Mouse (Mus musculus) intestine, embryonic 16.5 days (tissue): ENCODE measurements around the gene Sgms1. TPM values are rescaled to one million over a fixed set of nuclear protein-coding genes. Genes with fewer than 3 reads are reported as not detected.

Source experiments
- ATAC-seq: fragments of 200-750 bp; cut with Nextera tagmentation; 2 replicates; pipeline ENCODE4 v1.8.0; 2017; ENCODE audit warnings: moderate TSS enrichment, moderate library complexity
- H3K27ac ChIP-seq: fragments of 300-500 bp; sonication (generic); 2 replicates; pipeline ENCODE4 v1.5.1; 2014; ENCODE audit warnings: mild to moderate bottlenecking, low read length
- H3K27me3 ChIP-seq: fragments of 300-500 bp; sonication (generic); replicated peaks from 2 replicates; pipeline ENCODE4 v1.6.1; 2014; ENCODE audit warnings: low read length, control low read depth, mixed read lengths; ENCODE audit not compliant: control insufficient read depth, insufficient read depth
- H3K36me3 ChIP-seq: fragments of 300-500 bp; sonication (generic); 2 replicates; pipeline ENCODE4 v1.6.1; 2014; ENCODE audit warnings: low read length, control low read depth; ENCODE audit not compliant: control insufficient read depth, insufficient read depth
- H3K4me1 ChIP-seq: fragments of 300-500 bp; sonication (generic); 2 replicates; pipeline ENCODE4 v1.6.1; 2014; ENCODE audit warnings: low read length, control low read depth, mixed read lengths; ENCODE audit not compliant: control insufficient read depth, insufficient read depth
- H3K4me2 ChIP-seq: fragments of 300-500 bp; sonication (generic); 2 replicates; pipeline ENCODE4 v1.6.1; 2014; ENCODE audit warnings: low read depth, low read length, control low read depth
- H3K4me3 ChIP-seq: fragments of 300-500 bp; sonication (generic); 2 replicates; pipeline ENCODE4 v1.5.1; 2014; ENCODE audit warnings: mild to moderate bottlenecking, low read length
- H3K9ac ChIP-seq: fragments of 300-500 bp; sonication (generic); 2 replicates; pipeline ENCODE4 v1.6.1; 2014; ENCODE audit warnings: low read depth, low read length
- H3K9me3 ChIP-seq: fragments of 300-500 bp; sonication (generic); 2 replicates; pipeline ENCODE4 v1.6.1; 2016; ENCODE audit warnings: low read length, control low read depth; ENCODE audit not compliant: control insufficient read depth
- WGBS: fragments of 180-500 bp; shearing (Covaris S2); extraction: QIAGEN DNeasy Blood & Tissue Kit; methylation state at CpG from one replicate; pipeline ENCODE4 v1.1.7; 2014; 5-methylcytosine and 5-hydroxymethylcytosine counted together
- polyA plus RNA-seq: library from polyadenylated mRNA; unstranded; fragments of >200 nt; fragmentation: Nextera tagmentation; extraction: Ambion mirVana; gene quantifications from 2 replicates; pipeline ENCODE4 v1.2.1, GENCODE M21; 2015

Gene Sgms1
- polyA plus RNA-seq, 1 experiment from 2014 or later: 33.1 TPM

DNA sequence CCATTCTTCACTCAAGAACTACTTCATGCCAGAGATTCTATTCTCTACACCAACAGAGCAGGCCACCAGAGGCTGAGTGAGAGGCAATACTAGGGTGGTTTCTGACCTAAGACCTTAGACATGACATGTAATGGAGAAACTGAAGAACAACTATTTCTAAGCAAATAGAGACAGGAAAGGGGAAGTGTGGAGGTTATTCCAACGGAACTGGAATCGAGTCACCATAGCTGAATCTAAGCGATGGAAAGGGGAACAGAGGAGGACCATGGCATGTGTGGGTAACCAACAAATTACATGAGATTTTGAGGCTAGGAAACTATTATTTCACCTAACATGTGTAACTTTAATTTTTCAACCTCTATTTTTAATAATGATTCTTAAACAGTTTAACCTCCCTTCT, 78.5 kb downstream of the Sgms1 start:
- WGBS: 95% methylated on average over 3 of the region's 3 CpGs
- no peaks in the 10 kb centered on the region for H3K36me3 ChIP-seq
- no peak for ATAC-seq
- H3K4me2 ChIP-seq: no peak overlapping the region
- H3K4me1 ChIP-seq: 0 out of 2 replicates have a peak, but pooled peaks cover 3% of the 10 kb centered on the region
- no peaks in the 10 kb centered on the region for H3K27me3 ChIP-seq
- no peak overlapping the region for H3K4me3 ChIP-seq
- no peaks in the 10 kb centered on the region for H3K9me3 ChIP-seq
- H3K9ac ChIP-seq: no peak overlapping the region
- no peak overlapping the region for H3K27ac ChIP-seq

- Histone ChIP-seq H3K27me3 (no peaks in the 10 kb centered on the region), H3K27ac (no peak overlapping the region), H3K4me2 (no peak overlapping the region), H3K9ac (no peak overlapping the region), H3K9me3 (no peaks in the 10 kb centered on the region), H3K4me1 (0 out of 2 replicates have a peak, but pooled peaks cover 3% of the 10 kb centered on the region), H3K36me3 (no peaks in the 10 kb centered on the region), H3K4me3 (no peak overlapping the region)
- no peak for ATAC-seq
- WGBS: 95% methylated on average over 5 of the region's 5 CpGs
Measured at GRCm38 (mm10) chr19:32310483-32310882, 79.0 kb downstream of the Sgms1 start.

DNA sequence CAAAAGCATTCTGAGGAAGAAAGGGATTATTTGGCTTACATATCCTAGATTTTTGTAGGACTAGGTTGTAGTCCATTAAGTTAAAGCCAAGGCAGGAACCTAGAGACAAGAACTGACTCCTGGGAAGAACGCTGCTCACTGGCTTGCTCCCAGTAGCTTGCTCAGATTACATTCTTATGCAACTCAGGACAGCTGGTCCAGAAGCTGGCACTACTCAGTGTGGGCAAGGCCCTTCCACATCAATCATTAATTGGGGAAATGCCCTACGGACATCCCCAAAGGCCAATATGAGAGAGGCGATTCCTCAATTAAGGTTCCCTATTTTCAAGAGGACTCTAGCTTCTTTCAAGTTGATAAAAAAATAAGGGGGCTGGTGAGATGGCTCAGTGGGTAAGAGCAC, 80.2 kb downstream of the Sgms1 start:
- Histone ChIP-seq H3K36me3 (no peaks in the 10 kb centered on the region), H3K4me2 (no peak overlapping the region), H3K27me3 (no peaks in the 10 kb centered on the region), H3K27ac (no peak overlapping the region), H3K4me3 (no peak overlapping the region), H3K9ac (no peak overlapping the region), H3K9me3 (no peaks in the 10 kb centered on the region), H3K4me1 (peaks cover 7% of the 10 kb centered on the region)
- WGBS: 85% methylated on average over 3 of the region's 3 CpGs
- no peak for ATAC-seq

GRCm38 (mm10) chr19:32308311-32308710, 81.2 kb downstream of the Sgms1 start:
- no peak overlapping the region for H3K4me2 ChIP-seq
- H3K4me1 ChIP-seq: peaks cover 11% of the 10 kb centered on the region
- no peak overlapping the region for H3K4me3 ChIP-seq
- no peak for ATAC-seq
- H3K9ac ChIP-seq: no peak overlapping the region
- 93% methylated on average over 3 of the region's 3 CpGs for WGBS
- no peaks in the 10 kb centered on the region for H3K9me3 ChIP-seq
- H3K27me3 ChIP-seq: no peaks in the 10 kb centered on the region
- H3K27ac ChIP-seq: no peak overlapping the region
- H3K36me3 ChIP-seq: no peaks in the 10 kb centered on the region

GRCm38 (mm10) chr19:32304898-32305297, 84.6 kb downstream of the Sgms1 start:
- H3K27me3 ChIP-seq: no peaks in the 10 kb centered on the region
- peak; percentile 74 for ATAC-seq
- no peaks in the 10 kb centered on the region for H3K36me3 ChIP-seq
- peak overlapping the region; percentile 93 for H3K27ac ChIP-seq
- peak overlapping the region; percentile 32; the same call in 1 of the 2 replicates for H3K4me2 ChIP-seq
- H3K9me3 ChIP-seq: no peaks in the 10 kb centered on the region
- no peak overlapping the region for H3K4me3 ChIP-seq
- peaks cover 23% of the 10 kb centered on the region for H3K4me1 ChIP-seq
- 35% methylated on average over 4 of the region's 4 CpGs for WGBS
- peak overlapping the region; percentile 14; the same call in 1 of the 2 replicates for H3K9ac ChIP-seq

DNA sequence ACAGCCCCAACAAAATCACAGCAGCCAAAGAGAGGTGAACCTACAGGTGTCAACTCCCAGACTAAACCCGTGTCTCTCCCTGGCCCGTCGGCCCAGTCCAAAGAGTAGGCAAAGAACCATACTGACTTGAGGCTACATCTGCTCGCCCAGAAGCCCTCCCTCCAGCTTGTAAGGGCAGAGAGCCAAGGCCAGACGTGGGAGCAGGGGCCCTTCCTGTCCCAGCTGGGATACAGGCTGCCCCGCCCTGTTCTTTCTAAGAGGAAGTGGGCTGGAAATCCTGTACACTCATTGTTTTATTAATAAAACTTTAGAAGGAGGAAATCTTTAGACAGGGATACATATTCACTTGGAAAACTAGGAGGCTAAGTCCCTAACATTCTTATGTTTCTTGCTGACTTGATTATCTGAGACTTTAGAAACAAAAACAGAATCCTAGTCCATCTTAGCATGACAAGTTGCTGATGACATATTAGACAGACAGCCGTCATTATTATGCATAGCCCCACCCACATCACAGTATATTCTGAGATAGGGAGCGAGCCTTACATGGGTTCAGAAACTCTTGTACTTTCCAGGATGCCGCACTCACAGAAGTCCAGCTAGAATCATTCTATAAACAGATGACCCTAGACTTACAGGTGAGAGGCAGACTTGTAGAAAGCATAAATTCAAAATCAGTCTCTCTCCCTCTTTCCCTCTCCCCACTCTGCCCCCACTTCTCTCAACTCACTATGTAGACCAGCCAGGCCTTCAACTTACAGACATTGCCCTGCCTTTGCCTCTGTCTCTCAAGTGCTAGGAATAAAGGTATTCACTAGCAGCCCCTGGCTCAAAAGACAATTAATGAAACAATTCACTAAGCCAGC, 85.3 kb downstream of the Sgms1 start:
- H3K9ac ChIP-seq: peak overlapping the region; percentile 14; the same call in 1 of the 2 replicates
- H3K4me2 ChIP-seq: peak overlapping the region; percentile 32; the same call in 1 of the 2 replicates
- H3K27ac ChIP-seq: peak overlapping the region; percentile 93
- H3K4me3 ChIP-seq: no peak overlapping the region
- H3K36me3 ChIP-seq: no peaks in the 10 kb centered on the region
- no peaks in the 10 kb centered on the region for H3K27me3 ChIP-seq
- ATAC-seq: peak; percentile 89
- H3K9me3 ChIP-seq: no peaks in the 10 kb centered on the region
- WGBS: 40% methylated on average over 9 of the region's 9 CpGs
- H3K4me1 ChIP-seq: peaks cover 23% of the 10 kb centered on the region

DNA sequence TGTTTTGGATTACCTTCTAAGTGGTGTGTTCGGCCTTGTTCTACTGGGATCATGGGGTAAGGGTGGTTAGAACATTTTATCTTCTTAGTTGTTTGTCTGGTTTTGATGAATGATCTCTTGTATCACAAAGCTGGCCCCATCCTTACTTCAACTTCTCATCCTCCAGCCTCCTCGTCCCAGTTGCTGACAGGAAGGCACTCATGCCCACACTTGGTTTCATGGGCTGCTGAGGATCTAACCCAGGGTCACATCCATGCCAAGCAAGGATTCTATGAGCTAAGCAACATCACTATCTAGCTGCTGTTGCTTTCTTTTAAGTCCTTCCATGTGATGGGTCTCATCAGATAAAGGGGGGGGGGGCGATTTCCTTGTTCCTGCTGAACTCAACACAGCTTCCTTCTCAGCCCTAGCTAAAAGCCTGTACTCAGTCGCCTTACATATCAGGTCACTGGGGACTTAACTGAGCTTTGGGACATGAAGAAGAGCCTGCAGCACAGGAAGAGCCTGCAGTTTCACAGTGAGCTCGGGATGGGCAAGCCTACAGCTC, 86.6 kb downstream of the Sgms1 start:
- Histone ChIP-seq H3K4me3 (no peak overlapping the region), H3K4me2 (no peak overlapping the region), H3K9ac (no peak overlapping the region), H3K27ac (no peak overlapping the region), H3K9me3 (no peaks in the 10 kb centered on the region), H3K4me1 (peaks cover 31% of the 10 kb centered on the region), H3K27me3 (no peaks in the 10 kb centered on the region), H3K36me3 (no peaks in the 10 kb centered on the region)
- 82% methylated on average over 5 of the region's 5 CpGs for WGBS
- ATAC-seq: no peak

DNA sequence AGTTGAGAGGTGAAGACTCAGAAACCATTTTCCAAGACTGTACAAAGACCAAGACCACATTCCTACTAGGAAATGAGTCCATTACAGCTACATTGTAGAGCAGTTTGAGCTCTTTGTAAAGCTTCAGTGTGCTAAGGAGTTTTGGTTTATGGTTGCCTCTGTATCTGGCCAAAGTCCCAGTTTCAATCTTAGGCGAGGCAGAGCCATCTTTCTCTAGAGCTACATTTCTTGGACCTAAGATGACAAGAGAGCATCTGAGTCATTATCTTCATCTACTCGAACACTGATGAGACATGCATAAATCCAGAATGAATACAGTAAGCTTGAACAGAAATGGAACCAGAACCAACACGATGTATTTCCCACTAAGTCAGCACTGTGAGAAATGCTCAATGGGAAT, 87.9 kb downstream of the Sgms1 start:
- Histone ChIP-seq H3K36me3 (no peaks in the 10 kb centered on the region), H3K4me2 (no peak overlapping the region), H3K4me1 (peaks cover 33% of the 10 kb centered on the region), H3K9ac (no peak overlapping the region), H3K27ac (no peak overlapping the region), H3K9me3 (no peaks in the 10 kb centered on the region), H3K27me3 (no peaks in the 10 kb centered on the region), H3K4me3 (no peak overlapping the region)
- 73% methylated on average over 3 of the region's 3 CpGs for WGBS
- ATAC-seq: no peak

DNA sequence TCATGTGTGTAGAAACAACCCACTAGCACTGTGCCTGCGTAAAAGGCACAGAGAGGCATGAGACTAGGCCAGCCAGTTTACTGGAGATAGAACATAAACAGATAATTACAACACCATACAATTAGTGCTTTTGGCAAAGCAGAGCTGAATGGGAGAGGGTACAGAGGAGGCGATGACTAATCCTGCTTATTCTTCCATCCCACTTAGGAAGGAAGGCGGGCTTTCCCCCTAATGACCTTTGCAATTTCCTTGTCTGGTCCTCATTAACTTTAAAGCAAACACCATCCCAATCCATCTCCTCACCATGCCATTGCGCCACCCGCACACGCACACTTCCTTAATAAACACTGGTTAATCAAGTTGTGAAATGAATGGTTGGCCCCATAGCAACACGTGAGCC, 91.3 kb downstream of the Sgms1 start:
- Histone ChIP-seq H3K4me3 (no peak overlapping the region), H3K27me3 (no peaks in the 10 kb centered on the region), H3K9ac (no peak overlapping the region), H3K36me3 (no peaks in the 10 kb centered on the region), H3K4me1 (peaks cover 25% of the 10 kb centered on the region), H3K27ac (no peak overlapping the region), H3K4me2 (no peak overlapping the region), H3K9me3 (no peaks in the 10 kb centered on the region)
- peak; percentile 55 for ATAC-seq
- 65% methylated on average over 7 of the region's 7 CpGs for WGBS
